Mouse (Mus musculus): ENCODE results near the gene Vmn1r112. TPM values are rescaled to one million over a fixed set of nuclear protein-coding genes. Genes with fewer than 3 reads are reported as not detected.
"Not testable (repeated sequence)": the region's sequence is repeated elsewhere in the genome, so short reads cannot be mapped to it uniquely, and the experiment has no call there.

The Vmn1r112 gene
- polyA plus RNA-seq (2015; fragmentation: Nextera tagmentation; extraction: Ambion mirVana): not detected in 2 replicates

GRCm38 (mm10) chr7:20770885-20771284 is at the start of gene Vmn1r112:
Gene Vmn1r112, plus strand, starts transcription at chr7:20771185.
- H3K4me3 ChIP-seq; H3K27me3 ChIP-seq; H3K4me2 ChIP-seq (replicated peaks); ATAC-seq (ENCODE audit: low FRiP score, low read depth); H3K36me3 ChIP-seq; H3K27ac ChIP-seq; H3K9ac ChIP-seq; H3K4me1 ChIP-seq; H3K9me3 ChIP-seq: not testable (repeated sequence)
- no CpG with 5 or more reads among the region's 3 CpGs for WGBS

GRCm38 (mm10) chr7:20730524-20730923 is 40.5 kb upstream of the Vmn1r112 start, which contains the start of gene Gm10668:
Gene Gm10668, minus strand, starts transcription at chr7:20730624.
- H3K36me3 ChIP-seq; H3K4me1 ChIP-seq; H3K4me3 ChIP-seq; ATAC-seq (ENCODE audit: low FRiP score, low read depth); H3K27ac ChIP-seq; H3K9ac ChIP-seq; H3K9me3 ChIP-seq; H3K27me3 ChIP-seq; H3K4me2 ChIP-seq (replicated peaks): not testable (repeated sequence)
- WGBS: no CpG with 5 or more reads among the region's 1 CpGs

- H3K4me3 ChIP-seq; H3K9me3 ChIP-seq; H3K9ac ChIP-seq; ATAC-seq (ENCODE audit: low FRiP score, low read depth); H3K27me3 ChIP-seq; H3K36me3 ChIP-seq; H3K4me2 ChIP-seq (replicated peaks); H3K27ac ChIP-seq; H3K4me1 ChIP-seq: not testable (repeated sequence)
- WGBS: 60% methylated on average over 2 of the region's 2 CpGs
Observed at GRCm38 (mm10) chr7:20786985-20787384, 16.0 kb downstream of the Vmn1r112 start, which contains the start of gene Vmn1r113. Gene Vmn1r113, plus strand, starts transcription at chr7:20787285.

DNA sequence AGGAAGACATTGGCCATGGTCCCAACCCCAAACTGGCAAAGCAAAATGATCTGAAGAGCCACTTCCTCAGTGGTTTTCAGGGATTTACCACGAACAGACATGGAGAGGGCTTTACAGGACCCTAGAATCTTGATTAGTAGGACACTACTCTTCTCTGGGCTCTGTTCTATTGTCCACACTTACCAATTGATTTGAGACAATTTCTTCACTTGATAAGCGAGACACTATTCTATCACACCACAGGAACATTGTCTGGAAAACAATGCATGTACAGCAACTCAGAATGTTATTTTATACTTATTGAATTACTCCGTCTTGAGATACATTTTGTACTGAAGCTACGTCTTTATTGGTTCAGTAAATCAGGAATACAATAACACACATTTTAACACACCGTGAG is 41.1 kb downstream of the Vmn1r112 start, which contains the start of gene Vmn1r114:
Gene Vmn1r114, minus strand, starts transcription at position 101 of the 400 bp plus-strand sequence.
- not testable (repeated sequence) for H3K27ac ChIP-seq; H3K36me3 ChIP-seq; H3K4me2 ChIP-seq (replicated peaks); ATAC-seq (ENCODE audit: low FRiP score, low read depth); H3K9ac ChIP-seq; H3K9me3 ChIP-seq; H3K4me1 ChIP-seq; H3K4me3 ChIP-seq; H3K27me3 ChIP-seq
- no CpG with 5 or more reads among the region's 5 CpGs for WGBS

Other genes starting within 250 kb of the Vmn1r112 start
- not detected in 2 replicates for gene Vmn1r104, start 237.3 kb upstream of the Vmn1r112 start, polyA plus RNA-seq (2015; fragmentation: Nextera tagmentation; extraction: Ambion mirVana)
- gene Gm5726, start 225.4 kb upstream of the Vmn1r112 start, polyA plus RNA-seq (2015; fragmentation: Nextera tagmentation; extraction: Ambion mirVana): not detected in 2 replicates
- gene Gm4141, start 194.9 kb upstream of the Vmn1r112 start, polyA plus RNA-seq (2015; fragmentation: Nextera tagmentation; extraction: Ambion mirVana): not detected in 2 replicates
- gene Gm4513, start 172.2 kb upstream of the Vmn1r112 start, polyA plus RNA-seq (2015; fragmentation: Nextera tagmentation; extraction: Ambion mirVana): not detected in 2 replicates
- not detected in 2 replicates for gene Vmn1r107, start 102.3 kb upstream of the Vmn1r112 start, polyA plus RNA-seq (2015; fragmentation: Nextera tagmentation; extraction: Ambion mirVana)
- not detected in 2 replicates for gene Vmn1r111, start 68.0 kb upstream of the Vmn1r112 start, polyA plus RNA-seq (2015; fragmentation: Nextera tagmentation; extraction: Ambion mirVana)
- not detected in 2 replicates for gene Gm10668, start 40.6 kb upstream of the Vmn1r112 start, polyA plus RNA-seq (2015; fragmentation: Nextera tagmentation; extraction: Ambion mirVana)
- not detected in 2 replicates for gene Vmn1r113, start 16.1 kb downstream of the Vmn1r112 start, polyA plus RNA-seq (2015; fragmentation: Nextera tagmentation; extraction: Ambion mirVana)
- gene Vmn1r114, start 41.0 kb downstream of the Vmn1r112 start, polyA plus RNA-seq (2015; fragmentation: Nextera tagmentation; extraction: Ambion mirVana): not detected in 2 replicates
- gene Vmn1r115, start 73.8 kb downstream of the Vmn1r112 start, polyA plus RNA-seq (2015; fragmentation: Nextera tagmentation; extraction: Ambion mirVana): not detected in 2 replicates
- not detected in 2 replicates for gene Vmn1r116, start 101.1 kb downstream of the Vmn1r112 start, polyA plus RNA-seq (2015; fragmentation: Nextera tagmentation; extraction: Ambion mirVana)
- gene Vmn1r117, start 112.9 kb downstream of the Vmn1r112 start, polyA plus RNA-seq (2015; fragmentation: Nextera tagmentation; extraction: Ambion mirVana): not detected in 2 replicates
- gene Vmn1r118, start 141.2 kb downstream of the Vmn1r112 start, polyA plus RNA-seq (2015; fragmentation: Nextera tagmentation; extraction: Ambion mirVana): not detected in 2 replicates
- not detected in 2 replicates for gene Vmn1r119, start 241.3 kb downstream of the Vmn1r112 start, polyA plus RNA-seq (2015; fragmentation: Nextera tagmentation; extraction: Ambion mirVana)

Measured in limb, embryonic 13.5 days (tissue).